Mouse (Mus musculus) forebrain, embryonic 13.5 days (tissue): ENCODE results near the gene Anxa8. TPM values are rescaled to one million over a fixed set of nuclear protein-coding genes. Genes with fewer than 3 reads are reported as not detected.

ENCODE experiments used
- ATAC-seq: fragments of 200-750 bp; cut with Nextera tagmentation; 2 replicates; pipeline ENCODE4 v1.8.0; 2017
- H3K27ac ChIP-seq: fragments of 300-500 bp; sonication (generic); 2 replicates; pipeline ENCODE4 v1.5.1; 2015; ENCODE audit warnings: inconsistent platforms, mild to moderate bottlenecking, moderate library complexity
- H3K27me3 ChIP-seq: fragments of 300-500 bp; sonication (generic); 2 replicates; pipeline ENCODE4 v1.6.1; 2015; ENCODE audit warnings: mild to moderate bottlenecking, inconsistent platforms
- H3K36me3 ChIP-seq: fragments of 300-500 bp; sonication (generic); 2 replicates; pipeline ENCODE4 v1.6.1; 2015; ENCODE audit warnings: mild to moderate bottlenecking, inconsistent platforms; ENCODE audit not compliant: poor library complexity, severe bottlenecking
- H3K4me1 ChIP-seq: fragments of 300-500 bp; sonication (generic); 2 replicates; pipeline ENCODE4 v1.6.1; 2015; ENCODE audit warnings: inconsistent platforms
- H3K4me2 ChIP-seq: fragments of 300-500 bp; sonication (generic); 2 replicates; pipeline ENCODE4 v1.6.1; 2015; ENCODE audit warnings: inconsistent platforms, mild to moderate bottlenecking, moderate library complexity
- H3K4me3 ChIP-seq: fragments of 300-500 bp; sonication (generic); 2 replicates; pipeline ENCODE4 v1.5.1; 2015; ENCODE audit warnings: mild to moderate bottlenecking, inconsistent platforms
- H3K9ac ChIP-seq: fragments of 300-500 bp; sonication (generic); 2 replicates; pipeline ENCODE4 v1.6.1; 2015; ENCODE audit warnings: mild to moderate bottlenecking, inconsistent platforms
- H3K9me3 ChIP-seq: fragments of 300-500 bp; sonication (generic); replicated peaks from 2 replicates; pipeline ENCODE4 v1.6.1; 2016; ENCODE audit warnings: inconsistent platforms
- WGBS: fragments of 180-500 bp; shearing (Covaris S2); methylation state at CpG from one replicate; pipeline ENCODE4 v1.1.7; 2015; 5-methylcytosine and 5-hydroxymethylcytosine counted together
- polyA plus RNA-seq: library from polyadenylated mRNA; unstranded; fragments of >200 nt; fragmentation: Nextera tagmentation; extraction: Ambion mirVana; gene quantifications from 2 replicates; pipeline ENCODE4 v1.2.1, GENCODE M21; 2015

Gene Anxa8
- polyA plus RNA-seq, 1 experiment from 2014 or later: not detected

DNA sequence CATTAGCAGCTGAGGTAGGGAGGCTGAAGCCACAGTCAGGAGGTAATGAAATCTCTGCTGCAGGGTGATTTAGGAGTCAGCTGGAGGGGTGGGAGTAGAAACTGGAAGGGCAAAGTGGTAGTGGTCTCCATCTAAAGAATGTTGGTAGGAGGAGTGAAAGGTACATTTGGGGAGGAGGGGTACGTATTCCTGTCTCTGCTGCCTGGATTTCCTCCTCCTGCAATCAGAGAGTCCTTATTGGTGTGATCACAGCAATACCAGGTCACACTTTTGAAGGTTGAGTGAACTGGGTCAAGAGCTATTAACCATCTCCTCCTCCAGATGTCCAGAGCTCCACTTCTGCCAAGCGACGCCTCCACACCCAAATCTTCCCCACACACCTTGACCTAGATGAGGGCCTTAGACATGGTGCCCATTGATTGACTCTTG, 35.2 kb downstream of the Anxa8 start:
- 93% methylated on average over 3 of the region's 3 CpGs for WGBS
- Histone ChIP-seq H3K4me2 (no peak overlapping the region), H3K9me3 (no peaks in the 10 kb centered on the region), H3K27me3 (no peaks in the 10 kb centered on the region), H3K4me1 (no peaks in the 10 kb centered on the region), H3K36me3 (no peaks in the 10 kb centered on the region), H3K9ac (no peak overlapping the region), H3K27ac (no peak overlapping the region), H3K4me3 (no peak overlapping the region)
- ATAC-seq: no peak

- no peak overlapping the region for H3K4me3 ChIP-seq
- H3K9me3 ChIP-seq: no peaks in the 10 kb centered on the region
- H3K4me1 ChIP-seq: no peaks in the 10 kb centered on the region
- H3K27me3 ChIP-seq: no peaks in the 10 kb centered on the region
- 95% methylated on average over 4 of the region's 4 CpGs for WGBS
- no peak overlapping the region for H3K27ac ChIP-seq
- no peaks in the 10 kb centered on the region for H3K36me3 ChIP-seq
- H3K4me2 ChIP-seq: no peak overlapping the region
- H3K9ac ChIP-seq: no peak overlapping the region
- ATAC-seq: no peak
Measured at GRCm38 (mm10) chr14:34121691-34122090, 35.9 kb downstream of the Anxa8 start.

DNA sequence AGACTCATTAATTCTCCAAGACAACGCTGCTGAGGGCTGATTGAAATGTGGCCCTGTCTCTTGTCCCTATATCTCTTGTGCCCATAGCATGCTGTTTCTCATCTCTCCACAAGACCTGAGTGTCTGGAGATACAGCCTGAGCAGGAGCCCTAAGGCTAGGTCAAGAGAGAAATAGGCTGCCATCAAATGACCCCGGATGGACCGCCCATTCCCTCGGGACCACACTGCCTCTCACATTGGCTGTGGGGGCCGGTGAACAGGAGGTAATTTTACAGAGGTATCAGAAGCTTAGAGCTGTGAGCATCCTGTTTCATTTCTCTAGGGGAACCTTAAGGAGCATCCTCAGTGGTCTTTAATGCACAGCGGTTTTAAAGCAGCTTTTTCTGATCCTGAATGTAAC, 45.4 kb downstream of the Anxa8 start:
- H3K27me3 ChIP-seq: peaks cover 43% of the 10 kb centered on the region
- no peaks in the 10 kb centered on the region for H3K4me1 ChIP-seq
- H3K4me2 ChIP-seq: no peak overlapping the region
- no peak overlapping the region for H3K4me3 ChIP-seq
- ATAC-seq: no peak
- no peaks in the 10 kb centered on the region for H3K36me3 ChIP-seq
- WGBS: 77% methylated on average over 6 of the region's 6 CpGs
- H3K9ac ChIP-seq: no peak overlapping the region
- H3K9me3 ChIP-seq: no peaks in the 10 kb centered on the region
- H3K27ac ChIP-seq: no peak overlapping the region

DNA sequence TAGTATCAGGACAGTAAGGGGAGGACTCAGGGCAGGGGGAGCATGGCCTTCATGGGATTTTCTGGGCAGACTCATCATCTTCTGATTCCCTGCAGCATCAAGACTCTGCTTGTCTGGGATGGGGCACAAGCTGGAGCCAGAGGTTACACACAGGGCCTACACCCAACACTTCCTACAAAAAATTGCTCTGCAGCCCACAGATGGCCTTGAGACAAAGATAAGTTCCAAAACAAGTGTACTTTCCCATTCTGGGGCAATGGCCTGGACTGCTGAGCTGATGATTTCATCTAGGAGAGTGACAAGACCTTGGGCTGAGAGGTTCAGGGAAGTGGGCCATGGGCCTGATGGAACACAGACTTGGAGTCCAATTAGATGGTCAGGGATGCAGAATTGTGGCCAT, 49.6 kb downstream of the Anxa8 start:
- Histone ChIP-seq H3K27ac (no peak overlapping the region), H3K9me3 (no peaks in the 10 kb centered on the region), H3K4me3 (no peak overlapping the region), H3K36me3 (no peaks in the 10 kb centered on the region), H3K27me3 (peaks cover 61% of the 10 kb centered on the region), H3K4me1 (peaks cover 5% of the 10 kb centered on the region; the same call in 1 of the 2 replicates), H3K4me2 (no peak overlapping the region), H3K9ac (no peak overlapping the region)
- ATAC-seq: no peak

DNA sequence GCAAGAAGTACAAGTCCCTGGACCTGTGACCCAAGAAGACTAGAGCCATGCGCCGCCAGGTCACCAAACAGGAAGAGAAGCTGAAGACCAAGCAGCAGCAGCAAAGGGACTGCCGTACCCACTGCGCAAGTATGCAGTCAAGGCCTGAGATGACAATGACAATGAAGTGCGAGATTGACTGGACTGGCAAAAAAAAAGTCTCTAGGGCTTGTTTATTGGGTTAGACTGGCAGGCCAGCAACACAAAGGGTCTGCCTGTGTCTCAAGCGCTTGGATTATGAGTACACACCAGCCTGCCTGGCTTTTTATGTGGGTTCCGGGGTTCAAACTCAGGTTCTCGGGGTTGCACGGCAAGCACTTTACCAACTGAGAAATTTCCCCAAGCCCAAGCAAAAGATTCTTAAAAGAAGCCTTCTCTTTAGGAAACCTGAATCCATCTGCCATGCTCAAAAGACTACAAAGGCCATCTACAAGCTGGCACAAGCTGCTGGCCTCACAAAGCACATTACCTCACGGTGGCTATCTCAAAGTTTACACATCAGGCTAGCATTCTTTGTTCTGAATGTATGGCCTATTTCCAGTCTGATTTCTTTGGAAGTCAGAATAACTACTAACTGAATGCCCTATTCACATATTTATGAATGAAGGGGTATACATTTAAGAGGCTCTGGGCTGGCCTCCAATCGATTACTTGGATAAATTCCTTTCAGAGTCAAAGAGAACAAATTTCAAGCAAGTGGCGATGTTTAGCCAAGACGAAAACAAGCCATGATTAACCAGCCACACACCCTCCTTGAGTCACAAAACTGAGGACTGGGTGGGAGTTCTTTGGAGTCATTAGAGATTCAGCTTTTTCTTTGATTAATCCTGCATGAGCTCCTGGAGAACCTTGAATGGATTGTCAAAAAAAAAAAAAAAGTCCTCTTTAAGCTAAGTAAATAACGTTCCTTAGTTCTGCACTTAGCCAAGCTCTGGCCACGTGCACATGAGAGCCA, 54.2 kb downstream of the Anxa8 start:
- H3K9ac ChIP-seq: no peak overlapping the region
- H3K4me2 ChIP-seq: no peak overlapping the region
- H3K9me3 ChIP-seq: no peaks in the 10 kb centered on the region
- peaks cover 5% of the 10 kb centered on the region; the same call in 1 of the 2 replicates for H3K4me1 ChIP-seq
- H3K36me3 ChIP-seq: no peaks in the 10 kb centered on the region
- H3K27ac ChIP-seq: no peak overlapping the region
- H3K4me3 ChIP-seq: no peak overlapping the region
- H3K27me3 ChIP-seq: peaks cover 69% of the 10 kb centered on the region
- 42% methylated on average over 15 of the region's 15 CpGs for WGBS
- ATAC-seq: peak; percentile 86

DNA sequence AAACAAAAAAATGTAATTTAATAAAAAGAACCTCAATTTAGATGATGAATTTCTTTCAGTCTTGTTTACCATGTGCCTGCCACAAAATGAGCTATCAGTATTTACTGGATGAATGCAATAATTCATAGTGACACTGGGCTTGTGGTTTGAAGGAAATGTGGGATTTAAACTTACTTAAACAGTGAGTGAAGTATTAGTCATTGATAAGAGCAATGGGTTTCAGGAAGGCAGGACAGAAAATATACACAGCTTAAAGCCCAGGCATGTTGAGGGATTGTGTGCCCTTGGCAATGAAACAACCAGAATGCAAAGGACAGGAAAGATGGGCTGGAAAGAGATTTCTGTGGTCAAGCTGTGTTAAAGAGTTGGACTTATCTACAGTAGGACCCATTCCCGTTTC, 56.5 kb downstream of the Anxa8 start:
- H3K4me1 ChIP-seq: peaks cover 5% of the 10 kb centered on the region; the same call in 1 of the 2 replicates
- H3K9me3 ChIP-seq: no peaks in the 10 kb centered on the region
- no peak for ATAC-seq
- no peak overlapping the region for H3K27ac ChIP-seq
- peaks cover 62% of the 10 kb centered on the region for H3K27me3 ChIP-seq
- 69% methylated on average over 1 of the region's 1 CpGs for WGBS
- no peak overlapping the region for H3K4me2 ChIP-seq
- H3K4me3 ChIP-seq: no peak overlapping the region
- H3K9ac ChIP-seq: no peak overlapping the region
- no peaks in the 10 kb centered on the region for H3K36me3 ChIP-seq

DNA sequence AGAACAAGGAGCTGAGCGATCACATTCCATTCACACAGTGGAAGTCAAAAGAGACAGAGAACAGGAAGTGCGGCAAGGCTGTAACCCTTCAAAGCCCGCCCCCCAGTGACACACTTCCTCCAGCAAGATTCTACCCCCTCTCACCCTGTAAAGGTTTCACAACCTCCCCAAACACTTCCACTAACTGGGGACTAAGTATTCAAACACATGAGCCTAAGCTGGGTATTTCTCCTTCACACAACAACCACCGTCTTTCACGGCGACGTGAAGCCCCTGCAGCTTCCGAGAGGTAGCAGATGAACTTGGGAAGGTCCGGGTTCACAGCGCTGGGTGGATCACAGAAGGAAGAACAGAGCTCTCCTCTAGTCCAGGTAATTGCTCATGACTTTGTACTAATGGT, 57.1 kb downstream of the Anxa8 start:
- no peak for ATAC-seq
- no peak overlapping the region for H3K9ac ChIP-seq

More for the DNA sequence above, 57.1 kb downstream of the Anxa8 start:
- WGBS: 91% methylated on average over 10 of the region's 10 CpGs
- peaks cover 56% of the 10 kb centered on the region for H3K27me3 ChIP-seq
- peaks cover 5% of the 10 kb centered on the region; the same call in 1 of the 2 replicates for H3K4me1 ChIP-seq
- H3K4me3 ChIP-seq: no peak overlapping the region
- H3K9me3 ChIP-seq: no peaks in the 10 kb centered on the region
- no peak overlapping the region for H3K27ac ChIP-seq
- no peaks in the 10 kb centered on the region for H3K36me3 ChIP-seq
- no peak overlapping the region for H3K4me2 ChIP-seq

Other genes starting within 250 kb of the Anxa8 start
- gene Gdf10, start 162.4 kb upstream of the Anxa8 start, polyA plus RNA-seq: 1.1 and 2.0 TPM in 2 replicates
- not detected in 2 replicates for gene Gdf2, start 144.9 kb upstream of the Anxa8 start, polyA plus RNA-seq
- gene Rbp3, start 132.0 kb upstream of the Anxa8 start, polyA plus RNA-seq: not detected in 2 replicates
- gene Zfp488, start 107.2 kb upstream of the Anxa8 start, polyA plus RNA-seq: 0.12 TPM in 1 of 2 replicates, not detected in the other
- not detected in 2 replicates for gene Gm30083, start 70.8 kb upstream of the Anxa8 start, polyA plus RNA-seq
- not detected in 2 replicates for gene Gm5460, start 69.2 kb upstream of the Anxa8 start, polyA plus RNA-seq
- gene Antxrl, start 33.3 kb upstream of the Anxa8 start, polyA plus RNA-seq: not detected in 2 replicates
- not detected in 2 replicates for gene A630023A22Rik, start 16.8 kb downstream of the Anxa8 start, polyA plus RNA-seq
- 0.04 and 0.05 TPM in 2 replicates for gene Npy4r, start 66.5 kb downstream of the Anxa8 start, polyA plus RNA-seq
- 2.0 and 2.3 TPM in 2 replicates for gene Gprin2, start 115.7 kb downstream of the Anxa8 start, polyA plus RNA-seq
- gene Syt15, start 133.6 kb downstream of the Anxa8 start, polyA plus RNA-seq: 0.21 and 0.26 TPM in 2 replicates
- gene Shld2, start 224.5 kb downstream of the Anxa8 start, polyA plus RNA-seq: 9.9 and 10.2 TPM in 2 replicates
- 68.7 and 73.5 TPM in 2 replicates for gene Glud1, start 224.7 kb downstream of the Anxa8 start, polyA plus RNA-seq